Mouse (Mus musculus) cerebellum, adult 2 months (tissue): ENCODE measurements around the gene Vwa8.

ENCODE experiments used
- CTCF ChIP-seq: fragments of 200-500 bp; IDR thresholded peaks from 2 replicates; pipeline ENCODE4 v1.5.1; 2011; ENCODE audit warnings: low read depth, mild to moderate bottlenecking, control low read depth, low read length, moderate library complexity, borderline replicate concordance; ENCODE audit not compliant: insufficient read depth
- POLR2A ChIP-seq: fragments of 200-500 bp; IDR thresholded peaks from 2 replicates; pipeline ENCODE4 v1.6.1; 2011; ENCODE audit warnings: low read length, control low read depth, borderline replicate concordance; ENCODE audit not compliant: insufficient read depth

- TF ChIP-seq CTCF: no peak
- no peak for TF ChIP-seq POLR2A
Measured at GRCm38 (mm10) chr14:79226741-79227140, 377.9 kb downstream of the Vwa8 start.
